Mouse (Mus musculus) lung, postnatal 25 days (tissue): ENCODE results near the gene Rpe65.

ENCODE experiments used
- DNase-seq: peaks from one replicate; pipeline ENCODE4 v3.0.0; 2022; ENCODE audit warnings: low spot score

Rpe65 gene

DNA sequence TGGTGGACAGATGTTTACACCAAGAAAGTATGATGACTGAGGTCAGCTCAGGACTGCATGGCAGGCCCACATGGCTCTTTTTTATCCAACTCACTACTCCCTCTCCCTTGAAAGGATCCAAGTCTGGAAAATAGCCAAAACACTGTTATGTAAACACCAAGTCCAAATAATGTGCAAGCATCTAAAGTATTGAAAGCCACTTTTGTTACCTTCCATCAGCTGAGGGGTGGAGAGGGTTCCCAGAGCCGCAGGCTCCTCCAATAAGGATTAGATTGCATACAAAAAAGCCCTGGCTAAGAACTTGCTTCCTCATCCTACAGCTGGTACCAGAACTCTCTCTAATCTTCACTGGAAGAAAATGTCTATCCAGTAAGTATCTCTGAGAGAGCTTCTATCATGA lies at the start of gene Rpe65:
Gene Rpe65, plus strand, starts transcription at position 301 of the 400 bp plus-strand sequence.
- no peak for DNase-seq

DNA sequence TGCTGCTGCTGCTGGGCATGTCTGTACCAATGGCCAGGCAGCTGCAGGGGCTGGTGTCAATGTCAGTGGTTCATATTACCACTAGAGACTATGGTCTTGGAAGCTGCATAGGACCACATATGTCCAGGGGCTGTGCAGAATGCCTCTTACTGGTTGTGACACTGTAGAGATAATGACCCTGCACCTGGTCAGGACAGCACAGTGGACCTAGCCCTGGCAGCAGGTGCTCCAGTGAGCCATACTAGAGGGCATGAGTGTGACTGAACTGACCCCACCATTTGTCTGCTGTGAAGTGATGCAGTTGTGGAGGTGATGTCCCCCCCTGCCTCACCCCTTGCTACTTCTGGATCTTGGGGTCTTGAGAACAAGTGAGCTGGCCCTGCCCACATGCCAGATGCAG lies 48.8 kb upstream of the Rpe65 start:
- DNase-seq: no peak

DNA sequence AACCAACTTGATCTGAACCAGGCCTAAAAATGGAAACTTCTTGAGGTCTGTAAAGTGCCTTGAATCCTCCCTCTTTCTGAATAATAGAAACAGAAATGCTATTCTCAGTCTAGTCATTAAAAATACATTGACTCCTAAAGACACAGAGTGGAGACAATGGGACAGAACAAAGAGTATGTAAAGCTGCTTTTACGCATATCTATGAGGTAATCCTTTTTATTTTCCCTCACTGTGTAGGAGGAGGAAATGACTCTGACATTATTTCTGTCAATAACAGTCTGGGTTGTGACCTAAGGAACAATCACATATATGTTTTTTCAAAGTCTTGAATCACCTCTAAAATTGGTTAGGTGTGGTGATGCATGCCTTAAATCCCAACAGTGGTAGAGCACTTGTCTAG lies 16.0 kb downstream of the Rpe65 start:
- DNase-seq: no peak

DNA sequence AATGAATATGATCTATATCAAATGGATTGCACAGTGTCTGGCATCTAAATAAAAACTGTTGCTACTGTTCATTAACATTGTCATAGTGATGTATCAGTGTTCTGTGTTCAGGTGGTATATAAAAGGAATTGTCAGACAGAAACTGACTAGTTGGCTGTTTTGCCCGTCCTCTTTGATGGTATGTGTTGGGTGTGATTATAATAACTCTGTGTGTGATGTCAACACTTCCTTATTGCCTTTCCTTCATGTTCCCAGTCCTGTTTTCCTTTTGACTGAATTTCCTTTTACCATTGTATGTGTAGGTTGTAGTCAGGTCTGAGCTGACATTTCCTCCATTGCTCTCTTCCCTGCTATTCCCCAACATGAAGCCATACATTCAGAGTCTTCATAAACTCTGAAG lies 22.1 kb downstream of the Rpe65 start:
- no peak for DNase-seq

DNA sequence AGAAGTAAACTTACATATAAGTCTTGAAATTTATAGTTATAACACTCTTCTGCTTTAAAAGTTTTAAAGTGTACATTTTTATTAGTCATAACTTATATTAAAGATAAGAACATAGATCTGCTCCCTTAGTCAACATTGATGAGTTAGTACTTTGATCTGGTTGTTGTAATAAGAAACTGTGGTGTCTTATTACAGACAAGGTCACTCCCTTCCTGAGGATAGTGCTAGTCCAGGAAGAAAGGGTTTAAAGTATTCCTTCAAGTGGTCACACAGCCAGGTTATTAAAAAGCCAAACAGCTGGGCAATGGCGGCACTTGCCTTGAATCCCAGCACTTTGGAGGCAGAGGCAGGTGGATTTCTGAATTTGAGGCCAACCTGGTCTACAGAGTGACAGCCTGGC lies 25.0 kb downstream of the Rpe65 start:
- DNase-seq: no peak

- no peak for DNase-seq
These were observed 61.8 kb downstream of the Rpe65 start for GRCm38 (mm10) chr3:159660741-159661140.

DNA sequence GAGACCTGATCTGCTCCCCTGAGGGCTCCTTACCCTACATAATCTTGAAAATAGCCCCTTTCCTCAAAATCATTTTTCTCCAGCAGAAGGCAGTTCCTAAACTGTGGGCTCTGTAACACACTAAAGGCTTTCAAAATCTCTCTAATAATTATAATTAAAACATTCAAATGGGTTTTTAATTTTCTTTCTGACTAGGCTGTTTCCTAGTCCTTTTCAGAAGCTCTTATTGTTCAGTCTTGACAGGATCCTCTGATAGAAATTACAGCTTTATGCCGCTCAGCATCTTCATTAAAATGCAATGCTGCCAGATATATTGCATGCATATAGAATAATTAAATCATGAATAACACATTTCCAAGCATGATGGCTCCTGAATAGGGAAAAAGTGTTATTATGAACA lies 64.4 kb downstream of the Rpe65 start:
- no peak for DNase-seq
